Mouse (Mus musculus) retina, postnatal 7 days (tissue): ENCODE measurements around the gene Prss57.
A peak's percentile ranks its signal among the peaks of the same experiment; 100 is the strongest.
"Not testable (repeated sequence)": the region's sequence is repeated elsewhere in the genome, so short reads cannot be mapped to it uniquely, and the experiment has no call there.

Source experiments
- DNase-seq: peaks from one replicate; pipeline ENCODE4 v3.0.0-alpha.2; 2012; ENCODE audit warnings: low read depth, low spot score

Gene Prss57

DNA sequence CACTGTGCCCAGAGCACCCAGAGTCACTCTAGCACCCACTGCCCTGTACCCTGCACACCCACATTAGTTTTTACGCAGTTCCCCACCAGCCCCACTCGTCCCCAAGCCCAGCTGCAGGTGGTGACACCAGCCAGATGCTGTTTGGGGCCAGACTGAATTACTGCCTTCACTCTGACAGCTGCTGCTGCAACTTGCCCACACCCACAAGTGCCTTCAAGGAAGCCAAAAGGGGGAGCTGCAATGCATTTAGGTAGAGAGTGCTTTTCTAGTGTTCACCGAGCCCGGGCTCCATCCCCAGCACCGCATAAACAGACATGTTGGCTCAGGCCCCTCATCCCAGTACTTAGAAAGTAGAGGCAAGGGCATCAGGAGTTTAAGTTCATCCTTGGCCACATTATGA, 8.8 kb downstream of the Prss57 start:
- no peak for DNase-seq

DNA sequence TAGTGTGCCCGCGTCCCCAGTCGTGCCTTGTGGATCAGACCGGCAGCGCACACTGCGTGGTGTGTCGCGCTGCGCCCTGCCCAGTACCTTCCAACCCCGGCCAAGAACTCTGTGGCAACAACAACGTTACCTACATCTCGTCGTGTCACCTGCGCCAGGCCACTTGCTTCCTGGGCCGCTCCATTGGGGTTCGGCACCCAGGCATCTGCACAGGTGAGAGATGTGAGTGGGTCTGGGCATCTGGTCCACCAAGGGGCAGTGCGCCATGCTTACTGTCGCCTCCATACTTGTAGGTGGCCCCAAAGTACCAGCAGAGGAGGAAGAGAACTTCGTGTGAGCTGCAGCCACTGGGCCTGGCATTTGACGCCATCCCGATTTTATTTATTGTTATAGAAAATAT, 9.6 kb downstream of the Prss57 start:
- DNase-seq = no peak

DNA sequence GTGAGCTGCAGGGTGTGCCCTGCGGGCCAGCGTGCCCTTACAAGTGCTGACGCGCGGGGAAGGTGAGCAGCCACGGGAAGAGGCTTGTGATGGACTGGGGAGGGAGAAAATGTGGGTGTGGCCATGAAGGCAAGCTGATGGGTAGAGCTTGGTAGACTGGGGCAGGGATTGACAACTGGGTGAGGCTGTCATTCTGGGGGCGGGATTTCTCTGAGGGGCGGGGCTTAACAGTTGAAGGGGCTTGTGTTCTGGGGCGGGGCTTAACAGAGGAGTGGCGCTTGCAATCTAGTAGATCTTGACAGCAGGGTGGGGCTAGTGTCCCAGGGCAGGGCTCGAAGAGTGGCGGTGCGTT, 10.1 kb downstream of the Prss57 start:
- peak; percentile 49 for DNase-seq

DNA sequence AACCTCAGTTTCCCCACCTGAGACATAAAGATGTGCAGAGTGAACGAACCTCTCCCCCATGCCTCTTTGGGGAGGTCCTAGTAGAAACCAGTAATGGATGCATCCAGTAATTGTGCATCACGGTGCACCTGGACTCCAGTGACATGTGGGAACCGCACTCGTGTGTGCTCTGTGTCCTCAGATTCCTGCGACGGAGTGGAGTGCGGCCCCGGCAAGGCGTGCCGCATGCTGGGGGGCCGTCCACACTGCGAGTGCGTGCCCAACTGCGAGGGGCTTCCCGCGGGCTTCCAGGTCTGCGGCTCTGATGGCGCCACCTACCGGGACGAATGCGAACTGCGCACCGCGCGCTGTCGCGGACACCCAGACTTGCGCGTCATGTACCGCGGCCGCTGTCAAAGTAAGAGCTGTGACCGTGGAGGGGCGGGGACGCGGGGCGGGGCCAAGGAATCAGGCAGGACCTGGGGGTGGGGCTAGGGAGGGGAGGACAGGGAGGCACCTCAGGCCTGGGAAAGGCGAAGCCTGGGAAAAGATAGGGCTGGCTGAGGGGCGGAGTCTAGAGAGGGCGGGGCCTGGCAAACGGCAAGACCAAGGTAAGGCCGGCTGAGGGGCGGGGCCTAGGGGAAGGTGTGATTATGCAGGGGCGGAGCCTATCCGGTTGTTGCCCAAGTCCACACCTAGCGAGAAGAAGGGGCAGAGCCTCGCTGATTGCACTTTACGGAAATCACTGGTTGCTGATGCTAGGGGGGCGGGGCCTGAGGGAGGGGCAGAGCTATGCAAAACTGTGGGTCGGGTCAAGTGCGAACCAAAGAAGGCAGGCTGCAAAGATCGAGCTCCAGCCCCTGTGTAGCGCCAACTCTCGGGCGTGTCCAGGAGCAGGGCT, 10.7 kb downstream of the Prss57 start:
- DNase-seq = peak; percentile 90

DNA sequence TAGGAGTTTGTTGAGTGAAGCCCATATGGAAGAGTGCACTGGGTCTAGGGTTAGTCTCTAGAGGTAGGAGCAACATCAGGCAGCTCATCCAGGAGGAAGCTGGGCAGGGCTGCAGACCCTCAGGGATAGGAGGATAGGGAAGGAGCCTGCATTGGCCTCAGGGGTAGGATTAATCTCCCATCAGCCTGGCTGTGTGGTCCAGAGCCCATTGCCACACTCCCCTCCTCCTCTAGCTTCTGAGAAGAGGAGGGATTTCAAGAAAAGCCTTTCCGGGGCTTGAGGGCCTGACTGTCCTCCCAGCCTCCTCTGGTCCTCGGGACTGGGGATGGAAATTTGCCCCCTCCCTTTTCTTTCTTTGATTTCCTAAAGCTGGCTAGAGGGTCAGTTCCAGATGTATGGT, 11.6 kb downstream of the Prss57 start:
- no peak for DNase-seq

DNA sequence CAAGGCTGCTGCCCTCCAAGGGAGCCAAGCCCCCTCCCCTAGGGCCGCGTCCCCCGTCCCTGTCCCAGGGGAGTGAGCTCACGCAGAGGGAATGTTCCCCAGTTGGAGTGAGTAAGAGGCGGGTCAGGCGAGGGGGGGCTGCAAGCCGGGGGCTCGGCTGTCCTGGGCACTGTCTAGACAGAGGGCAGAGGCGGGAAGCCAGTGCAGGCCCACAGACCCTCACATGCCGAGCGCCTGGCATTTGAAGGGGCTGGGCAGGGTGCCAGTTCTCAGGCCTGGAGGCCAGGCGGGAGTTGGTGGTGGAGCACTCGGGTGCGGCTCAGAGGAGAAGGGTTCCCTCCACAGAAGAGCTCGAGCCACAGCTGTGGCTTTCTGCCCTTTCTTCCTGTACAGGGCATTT, 12.8 kb downstream of the Prss57 start:
- DNase-seq = no peak

DNA sequence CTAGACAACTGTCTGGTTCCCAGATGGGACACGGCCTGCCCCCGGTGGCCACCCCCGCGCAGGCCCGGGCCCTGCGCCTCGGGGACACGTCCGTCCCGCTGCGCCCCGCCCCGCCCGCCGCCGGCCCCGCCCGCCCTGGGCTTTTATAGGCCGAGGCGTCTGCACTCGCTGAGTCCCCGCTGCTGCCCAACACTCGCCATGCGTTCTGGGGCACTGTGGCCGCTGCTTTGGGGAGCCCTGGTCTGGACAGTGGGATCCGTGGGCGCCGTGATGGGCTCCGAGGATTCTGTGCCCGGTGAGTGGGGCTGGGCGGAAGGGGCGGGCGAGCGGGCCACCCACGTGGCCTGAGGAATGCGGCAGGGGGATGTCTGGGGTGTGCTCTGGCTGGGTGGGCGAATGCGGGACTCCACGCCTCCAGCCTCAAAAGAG, 13.6 kb downstream of the Prss57 start, which contains the start of gene Fstl3:
TSS of gene Fstl3 (plus strand) at position 170 of the 429 bp plus-strand sequence.
- no peak for DNase-seq

DNA sequence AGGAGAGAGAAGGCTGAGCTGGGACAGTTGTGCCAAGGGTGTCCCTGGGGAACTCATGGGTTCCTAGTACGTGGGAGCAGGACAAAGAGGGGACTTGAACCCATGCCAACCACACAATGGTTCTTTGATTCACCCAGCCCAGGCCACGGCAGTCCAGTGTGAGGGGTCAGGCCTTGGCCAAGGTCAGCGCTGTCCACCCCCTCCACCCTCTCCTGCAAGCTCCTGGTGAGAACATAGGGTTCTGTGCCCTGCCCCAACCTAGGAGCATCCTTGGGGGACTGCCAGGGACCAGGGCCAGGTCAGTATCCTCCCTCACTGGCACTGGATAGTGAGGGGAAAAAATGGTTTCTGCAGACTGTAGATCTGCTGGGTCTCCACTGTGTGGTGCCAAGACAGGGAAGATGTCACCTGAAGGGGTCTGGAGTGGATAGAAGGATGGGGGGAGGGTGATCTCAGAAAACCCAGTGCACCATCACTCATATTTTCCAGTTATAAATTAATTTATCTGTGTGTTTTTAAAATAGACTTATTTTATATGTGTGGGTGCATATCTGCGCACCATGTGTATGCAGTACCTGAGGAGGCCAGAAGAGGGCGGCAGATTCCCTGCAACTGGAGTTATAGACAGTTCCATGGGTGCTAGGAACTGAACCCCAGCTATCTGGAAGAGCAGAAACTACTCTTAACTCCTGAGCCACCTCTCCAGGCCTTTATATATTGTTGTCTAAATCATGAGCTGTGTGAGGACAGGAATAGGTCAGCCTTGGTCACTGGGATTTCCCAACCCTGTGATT, 16.1 kb downstream of the Prss57 start:
- DNase-seq = no peak

DNA sequence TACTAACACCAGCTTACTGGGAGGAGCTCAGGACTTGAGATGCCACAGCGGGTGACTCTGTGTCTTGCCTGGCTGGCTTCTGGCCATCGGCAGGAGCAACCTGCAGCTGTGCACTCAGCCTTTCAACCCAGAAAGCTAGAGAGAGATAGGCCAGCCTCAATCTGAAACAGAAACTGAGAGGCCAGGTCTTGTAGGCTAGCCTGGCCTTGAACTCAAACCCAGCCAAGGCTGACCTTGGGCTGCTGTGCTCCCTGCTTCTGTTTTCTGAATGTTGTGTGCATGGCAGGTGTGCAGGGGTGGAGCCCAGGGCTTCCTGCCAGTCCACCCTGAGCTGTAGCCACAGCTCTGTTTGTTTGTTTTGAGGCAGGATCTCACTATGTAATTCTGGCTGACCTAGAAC, 17.6 kb downstream of the Prss57 start:
- DNase-seq = no peak

DNA sequence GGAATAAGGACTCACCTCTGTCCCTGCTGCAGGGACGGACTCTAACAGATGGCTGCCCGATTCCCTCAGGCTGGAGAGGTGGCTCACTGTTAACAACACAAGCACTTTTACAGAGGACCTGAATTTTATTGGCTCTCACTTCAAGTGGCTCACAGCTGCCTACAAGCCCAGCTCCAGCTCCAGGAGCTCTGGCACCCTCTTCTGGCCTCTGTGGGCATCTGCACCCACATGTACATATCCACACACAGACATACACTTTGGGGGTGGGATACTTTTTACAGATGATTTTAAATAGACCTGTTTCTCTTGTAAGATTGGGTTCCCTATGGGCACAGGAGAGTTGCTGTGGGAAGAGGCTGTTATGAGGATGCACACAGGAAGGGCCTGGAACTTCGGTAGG, 18.4 kb downstream of the Prss57 start:
- no peak for DNase-seq

DNA sequence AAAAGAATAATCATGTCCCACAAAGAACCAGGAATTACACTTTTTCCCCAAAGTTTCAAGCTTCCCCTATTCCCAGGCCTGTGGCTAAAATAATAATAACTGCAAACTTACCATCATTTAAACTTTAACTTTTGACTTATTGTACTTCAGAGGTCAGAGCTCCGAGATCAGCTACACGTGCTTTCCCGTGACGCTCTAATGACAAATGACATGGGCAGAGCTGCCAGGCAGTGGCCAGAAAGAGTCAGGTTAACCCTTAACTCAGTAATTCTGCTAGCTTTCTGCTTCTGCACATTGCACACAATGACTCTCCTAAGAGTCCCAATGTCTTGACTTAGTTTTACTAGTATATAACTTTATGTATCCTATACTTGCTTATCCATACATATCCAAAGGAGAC, 21.4 kb downstream of the Prss57 start:
- DNase-seq = no peak

DNA sequence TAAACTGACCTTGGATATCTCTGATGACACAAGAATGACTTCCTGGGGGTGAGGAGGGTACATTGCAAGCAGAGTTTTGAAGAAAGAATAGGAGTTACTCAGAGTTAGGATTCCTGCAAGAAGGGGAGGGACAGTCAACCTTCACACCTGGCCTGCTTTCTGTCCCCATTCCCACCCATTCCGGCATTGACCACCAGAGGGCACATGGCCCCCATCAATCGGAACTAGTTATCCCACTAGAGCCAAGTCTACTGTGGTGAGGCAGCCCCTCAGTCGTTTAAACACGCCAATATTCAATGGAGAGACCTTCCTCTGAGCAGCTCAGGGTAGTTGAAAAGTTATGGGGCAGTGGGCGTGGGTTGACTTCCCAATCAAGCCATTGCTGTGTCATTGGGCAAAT, 22.4 kb downstream of the Prss57 start:
- DNase-seq = peak; percentile 57

DNA sequence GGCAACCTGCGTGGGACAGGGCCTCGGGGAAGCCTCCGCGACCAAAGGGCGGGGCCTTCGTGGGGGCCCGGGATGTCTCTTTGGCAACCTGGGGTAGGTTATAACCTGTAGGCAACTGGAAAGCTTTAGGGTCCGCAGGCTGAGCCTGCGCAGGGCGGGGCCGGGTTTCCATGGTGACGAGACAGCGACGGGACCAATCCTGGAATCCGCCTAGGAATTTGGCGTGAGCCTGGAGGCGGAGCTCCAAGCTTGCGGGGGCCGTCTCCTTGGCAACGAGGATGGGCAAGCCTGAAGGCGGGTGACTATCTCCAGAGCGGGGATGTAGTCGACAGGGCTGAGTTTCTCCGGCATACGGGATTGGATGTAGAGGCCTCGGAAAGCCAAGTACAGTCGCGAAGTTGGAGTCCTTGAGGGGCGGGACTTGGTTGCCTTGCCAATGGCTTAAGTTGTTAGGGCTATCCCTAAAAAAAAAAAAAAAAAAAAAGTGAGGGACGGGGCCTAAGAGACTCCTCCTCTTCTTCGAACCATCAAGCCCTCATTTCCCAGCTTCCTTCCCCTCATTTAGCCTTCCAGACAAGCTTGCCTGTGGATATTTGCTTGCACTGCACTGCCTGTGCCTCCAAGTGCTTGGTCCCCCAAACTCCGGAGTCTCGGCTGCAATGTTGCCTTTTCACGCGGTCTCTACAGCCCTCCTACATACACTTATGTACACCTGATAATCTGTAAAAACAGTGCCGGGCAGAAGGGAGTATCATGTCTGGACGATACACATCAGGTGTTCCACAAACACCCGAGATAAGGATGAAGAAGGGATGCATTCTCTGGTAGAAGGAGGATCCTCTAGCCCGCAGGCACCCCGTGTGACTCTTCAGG, 23.2 kb downstream of the Prss57 start:
- peak; percentile 79 for DNase-seq

DNA sequence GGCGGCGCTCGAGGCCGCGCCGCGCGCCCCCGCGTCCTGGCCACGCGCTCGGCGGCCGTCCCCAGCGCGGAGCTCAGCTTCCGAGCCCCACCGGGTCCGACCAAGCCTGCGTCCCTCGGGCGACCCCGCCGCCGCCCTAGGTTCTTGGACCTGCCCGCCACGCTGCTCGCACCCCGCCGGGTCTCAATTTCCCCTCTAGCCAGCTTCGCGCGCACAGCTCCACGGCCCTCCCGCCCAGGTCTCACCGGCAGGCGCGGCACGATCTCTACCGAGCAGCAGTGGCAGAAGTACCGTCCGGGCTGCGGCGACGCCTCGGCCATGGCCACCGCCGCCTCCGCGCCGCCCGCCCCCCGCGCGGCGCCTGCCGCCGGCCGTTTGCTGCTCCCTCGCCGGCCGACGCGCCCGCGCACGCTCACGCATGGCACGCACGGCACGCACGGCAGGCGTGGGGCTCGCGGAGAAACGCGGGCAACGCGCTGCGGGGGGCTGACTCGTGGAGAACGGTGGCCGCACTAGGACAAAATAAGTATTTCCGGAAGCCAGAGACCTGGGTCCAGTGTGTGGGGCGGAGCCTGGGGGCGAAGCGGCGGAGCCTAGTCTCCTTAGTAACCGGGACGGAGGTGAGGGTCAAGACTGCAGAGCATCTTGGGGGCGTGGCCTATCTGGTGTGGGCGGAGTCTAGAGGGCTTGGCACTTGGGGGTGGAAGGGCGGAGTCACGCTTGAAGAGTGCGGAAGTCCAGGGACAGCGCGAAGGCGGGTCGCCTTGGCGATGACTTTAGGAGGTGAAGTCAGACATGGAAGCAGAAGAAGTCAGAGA, 24.0 kb downstream of the Prss57 start, which contains the start of gene Rnf126:
TSS of gene Rnf126 (minus strand) at position 445 of the 818 bp plus-strand sequence.
- peak; percentile 100 for DNase-seq

DNA sequence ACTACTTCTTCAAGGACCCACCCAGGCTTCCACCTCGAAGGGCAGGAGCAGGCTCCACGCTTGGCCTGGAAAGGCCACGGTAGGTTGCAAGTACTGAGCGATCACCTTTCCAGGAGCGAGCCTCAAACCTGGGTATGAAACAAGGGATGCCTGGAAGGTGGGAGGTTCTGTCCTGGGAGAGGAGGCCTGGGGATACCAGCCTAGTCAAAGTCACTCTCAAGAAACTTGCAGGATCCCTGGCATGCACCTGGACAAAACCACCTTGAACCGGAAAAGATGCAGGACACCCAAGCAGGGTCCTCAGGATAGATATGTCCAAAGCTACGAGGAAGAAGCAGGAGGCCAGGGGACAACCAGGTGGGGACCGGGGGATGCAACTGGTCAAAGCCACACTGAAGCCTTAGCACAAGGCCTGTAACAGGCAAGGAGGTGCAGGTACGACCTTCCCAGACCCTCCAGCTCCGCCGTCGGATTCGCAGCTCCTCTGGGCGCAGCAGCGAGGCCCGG, 24.7 kb downstream of the Prss57 start:
- DNase-seq = no peak

DNA sequence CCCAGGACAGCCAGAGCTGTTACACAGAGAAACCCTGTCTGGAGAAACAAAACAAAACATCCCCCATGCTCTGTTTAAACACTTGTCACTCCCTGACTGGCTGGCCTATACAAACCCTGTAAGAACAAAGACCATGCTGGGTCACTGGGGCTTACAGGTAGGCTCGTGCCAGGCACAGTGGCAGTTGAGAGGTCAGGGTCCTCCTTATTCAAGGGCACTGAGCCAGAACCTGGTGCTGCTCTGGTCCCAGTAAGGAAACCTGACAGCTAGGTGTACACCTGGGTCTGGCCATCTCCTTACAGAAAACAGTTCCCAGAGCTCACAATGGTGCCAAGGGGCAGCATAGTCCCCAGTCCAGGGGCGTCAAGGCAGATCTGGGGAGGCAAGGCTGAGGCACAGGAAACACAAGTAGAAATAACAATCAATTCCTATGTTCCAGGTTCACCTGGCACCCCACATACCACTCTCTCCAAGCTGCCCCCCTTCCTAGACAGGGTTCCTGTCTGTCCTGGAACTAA, 25.5 kb downstream of the Prss57 start:
- no peak for DNase-seq

DNA sequence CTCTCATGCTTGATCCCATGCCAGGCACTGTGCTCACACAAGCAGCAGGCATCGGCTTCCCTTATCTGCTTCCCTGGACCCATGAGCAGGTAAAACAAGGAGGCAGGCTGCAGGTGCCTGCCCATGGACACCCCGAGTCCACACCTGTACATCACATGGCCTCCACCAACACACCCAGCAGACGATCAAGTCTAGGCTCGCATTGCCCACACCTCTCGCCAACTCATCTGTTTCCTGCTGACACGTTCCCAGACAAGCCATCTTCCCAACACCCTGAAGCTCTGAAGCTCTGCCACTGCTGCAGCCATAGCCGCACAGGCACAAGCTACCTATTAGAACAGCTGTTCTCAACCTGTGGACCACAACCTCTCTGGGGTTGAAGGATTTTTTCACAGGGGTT, 26.5 kb downstream of the Prss57 start:
- no peak for DNase-seq

DNA sequence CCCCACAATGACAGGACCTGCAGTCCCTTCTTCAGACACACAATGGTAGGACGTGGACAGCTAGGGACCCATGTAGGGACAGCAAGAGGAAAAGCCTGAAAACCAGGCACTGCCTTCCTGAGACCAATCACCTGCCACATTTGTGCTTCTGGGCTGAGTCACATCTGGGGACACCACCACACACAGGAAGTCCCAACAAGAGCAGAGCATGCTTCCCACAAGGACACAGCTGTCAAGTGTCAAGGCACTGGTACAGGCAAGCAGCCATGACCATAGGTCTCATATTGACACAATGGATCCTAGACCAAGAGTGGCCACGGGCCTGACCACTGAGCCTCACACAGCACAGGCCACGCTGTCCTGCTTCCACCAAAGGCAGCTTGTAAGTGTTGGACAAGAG, 27.9 kb downstream of the Prss57 start:
- no peak for DNase-seq

DNA sequence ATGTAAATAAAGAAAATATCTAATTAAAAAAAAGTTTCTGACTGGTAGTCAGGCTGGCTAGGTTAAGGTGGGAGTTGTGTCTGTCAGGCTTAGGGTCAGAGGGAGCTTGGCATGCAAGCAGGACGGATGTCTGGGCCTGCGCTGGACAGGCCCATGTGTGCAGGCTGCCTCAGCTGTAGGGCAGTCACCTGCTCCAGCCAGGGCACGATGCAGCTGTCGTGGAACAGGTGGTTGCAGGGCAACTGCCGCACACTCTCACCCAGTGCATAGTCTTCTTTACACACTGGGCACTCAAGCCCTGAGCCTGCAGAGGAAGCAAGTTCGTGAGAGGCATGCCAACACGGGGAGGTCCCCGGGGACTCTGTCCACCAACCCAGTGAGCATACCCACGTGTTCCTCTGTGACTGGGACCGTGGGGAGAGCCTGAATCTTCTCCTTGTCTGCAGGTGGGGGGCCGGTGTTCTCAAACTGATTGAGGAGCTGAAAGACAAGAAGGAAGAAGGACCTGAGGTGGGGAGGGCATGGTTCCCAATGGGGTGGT, 30.1 kb downstream of the Prss57 start:
- DNase-seq = no peak

DNA sequence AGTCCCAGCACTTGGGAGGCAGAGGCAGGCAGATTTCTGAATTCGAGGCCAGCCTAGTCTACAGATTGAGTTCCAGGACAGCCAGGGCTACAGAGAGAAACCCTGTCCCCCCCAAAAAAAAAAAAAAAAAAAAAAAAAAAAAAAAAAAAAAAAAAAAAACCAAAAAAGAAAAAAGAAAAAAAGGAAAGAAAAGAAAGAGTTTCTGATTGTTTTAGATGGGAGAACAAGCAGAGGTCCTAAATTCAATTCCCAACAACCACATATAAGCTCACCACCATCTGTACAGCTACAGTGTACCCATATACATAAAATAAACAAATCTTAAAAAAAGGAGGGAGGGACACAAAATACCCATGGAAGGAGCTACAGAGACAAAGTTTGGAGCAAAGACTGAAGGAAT, 31.1 kb downstream of the Prss57 start:
- DNase-seq = not testable (repeated sequence)
